Mouse (Mus musculus) layer of hippocampus, postnatal 25 days (tissue): ENCODE measurements at regions not wholly inside any gene's neighbourhood (a gene's known extent, or its start where the extent isn't known, plus 50 kb on each side); places are given as distances from the start of the nearest gene placed in this dataset.

Source experiments
- DNase-seq, 2 experiments: peaks; one replicate each; pipeline ENCODE4 v3.0.0; 2022; ENCODE audit warnings: mixed read lengths in 2 of 2, low spot score in 1 of 2; ENCODE audit errors: extremely low spot score in 1 of 2

DNA sequence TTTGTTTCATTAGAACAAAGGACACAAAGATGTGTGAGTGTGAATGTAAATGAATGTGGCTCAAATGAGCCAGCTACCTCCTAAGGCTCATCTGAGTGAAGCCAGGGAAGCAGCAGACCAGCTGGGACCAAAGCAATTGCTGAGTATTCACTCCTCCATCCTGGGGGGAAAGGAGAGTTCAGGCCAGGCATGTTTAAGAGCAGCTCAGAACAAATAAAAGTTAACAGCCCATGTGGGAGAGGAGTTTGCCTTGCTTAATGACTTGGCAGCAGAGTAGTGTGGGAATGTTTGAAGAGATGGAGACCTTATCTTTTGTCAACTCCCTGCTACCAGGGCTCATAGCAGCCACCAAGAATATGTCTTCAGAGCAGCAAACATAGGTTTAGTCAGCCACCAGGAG is 685.0 kb upstream of the Dpp10 start:
- DNase-seq: no peak

DNA sequence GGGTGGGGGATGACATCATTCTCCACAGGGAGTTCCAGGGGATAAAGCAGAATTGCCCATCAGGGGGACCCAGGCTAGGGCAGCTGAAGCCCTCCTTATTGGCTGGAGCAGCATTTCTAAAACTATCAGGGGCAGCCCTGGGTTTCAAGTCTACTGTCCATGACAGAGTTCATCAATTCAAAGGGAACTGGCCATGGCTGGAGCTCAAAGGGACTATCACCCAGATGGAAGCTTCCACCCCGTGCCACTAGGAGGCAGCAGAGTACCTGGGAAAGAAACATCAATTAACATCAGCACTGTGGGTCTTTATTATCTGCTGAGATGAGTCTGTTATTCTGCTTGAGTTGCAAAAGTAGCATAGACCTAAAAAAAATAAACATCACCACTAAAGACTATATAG is 672.7 kb upstream of the Dpp10 start:
- DNase-seq: peak; percentile 71 to 86

- DNase-seq: no peak
These were observed 660.9 kb upstream of the Dpp10 start for GRCm38 (mm10) chr1:124706246-124706645.

DNA sequence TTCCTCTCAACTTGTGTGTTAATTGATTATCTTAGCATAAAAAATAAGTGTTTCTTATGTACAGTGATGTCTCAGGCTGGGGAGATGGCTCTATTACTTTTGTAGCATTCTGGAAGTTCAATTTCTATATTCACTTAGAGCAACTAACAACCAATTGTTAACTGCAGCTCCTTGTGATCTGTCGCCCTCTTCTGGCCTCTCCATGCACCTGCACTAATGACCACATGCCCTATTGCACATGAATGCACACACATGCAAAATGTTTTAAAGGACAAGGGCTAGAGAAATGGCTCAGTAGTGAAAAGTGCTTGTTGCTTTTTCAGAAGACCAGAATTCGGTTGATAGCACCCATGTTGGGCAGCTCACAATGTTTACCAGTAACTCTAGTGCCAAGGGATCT is 629.1 kb upstream of the Dpp10 start:
- DNase-seq: no peak

GRCm38 (mm10) chr1:124652872-124653271 is 607.5 kb upstream of the Dpp10 start:
- no peak for DNase-seq

DNA sequence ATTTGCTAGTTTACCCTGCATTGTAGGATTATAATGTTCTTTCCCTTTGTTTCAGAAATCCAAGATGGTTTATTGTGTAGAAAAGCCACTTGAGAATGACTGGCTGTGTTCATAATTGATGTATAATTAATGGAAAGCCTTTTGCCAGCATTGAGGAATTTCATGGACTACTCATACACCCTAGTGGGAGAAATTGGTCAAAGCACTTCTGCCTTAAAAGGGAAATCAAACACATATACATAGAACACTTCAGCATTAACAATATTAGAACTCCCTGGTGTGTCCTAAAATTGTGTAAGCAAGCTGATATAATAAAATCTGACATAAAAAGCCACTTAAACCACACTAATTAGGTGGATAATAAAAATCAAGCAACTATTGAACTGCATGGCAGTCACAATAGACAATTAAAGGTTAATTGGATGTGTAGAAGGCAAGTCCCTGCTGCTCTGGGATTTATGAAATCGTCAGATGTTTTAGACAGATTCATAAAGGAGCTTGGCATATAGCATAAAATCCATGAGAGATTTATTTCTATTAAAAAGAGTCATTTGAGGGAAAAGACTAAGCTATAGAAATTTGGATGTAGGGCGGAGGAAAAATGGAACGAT is 607.0 kb upstream of the Dpp10 start:
- no peak for DNase-seq

GRCm38 (mm10) chr1:124635246-124635768 is 589.9 kb upstream of the Dpp10 start:
- no peak for DNase-seq

DNA sequence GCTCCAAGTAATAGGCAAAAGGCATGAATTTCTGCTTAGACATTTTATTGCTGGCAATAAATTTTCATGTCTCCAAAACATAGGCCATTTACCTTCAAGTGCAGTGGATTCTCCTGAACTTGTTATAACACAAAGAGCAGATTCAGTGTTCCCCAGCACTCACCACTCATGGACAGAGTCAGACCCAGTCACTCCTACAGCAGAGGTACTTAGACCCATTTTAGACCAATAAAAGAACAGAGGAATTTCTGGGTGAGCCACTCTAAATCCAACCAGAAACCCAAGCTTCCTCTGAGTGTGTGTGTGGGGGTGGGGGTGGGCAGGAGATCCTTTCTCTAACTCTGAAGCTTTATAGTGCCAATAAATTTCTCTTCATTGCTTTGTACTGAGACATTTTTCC is 584.7 kb upstream of the Dpp10 start:
- no peak for DNase-seq

- DNase-seq: no peak
These were observed 539.3 kb upstream of the Dpp10 start for GRCm38 (mm10) chr1:124584620-124585019.
